Mouse (Mus musculus) stomach, embryonic 16.5 days (tissue): ENCODE measurements around the gene Clcnkb. TPM values are rescaled to one million over a fixed set of nuclear protein-coding genes. Genes with fewer than 3 reads are reported as not detected.

Experiments used
- ATAC-seq: fragments of 200-750 bp; cut with Nextera tagmentation; 2 replicates; pipeline ENCODE4 v1.8.0; 2017; ENCODE audit warnings: moderate number of reproducible peaks, moderate TSS enrichment; ENCODE audit not compliant: insufficient read depth, low FRiP score
- H3K27ac ChIP-seq: fragments of 300-500 bp; sonication (generic); 2 replicates; pipeline ENCODE4 v1.5.1; 2014; ENCODE audit warnings: low read length
- H3K27me3 ChIP-seq: fragments of 300-500 bp; sonication (generic); 2 replicates; pipeline ENCODE4 v1.6.1; 2014; ENCODE audit warnings: low read length, control low read depth, mixed read lengths; ENCODE audit not compliant: control insufficient read depth, insufficient read depth
- H3K36me3 ChIP-seq: fragments of 300-500 bp; sonication (generic); 2 replicates; pipeline ENCODE4 v1.6.1; 2014; ENCODE audit warnings: low read length; ENCODE audit not compliant: control insufficient read depth, insufficient read depth
- H3K4me1 ChIP-seq: fragments of 300-500 bp; sonication (generic); 2 replicates; pipeline ENCODE4 v1.6.1; 2014; ENCODE audit warnings: low read length, control low read depth, mixed read lengths; ENCODE audit not compliant: control insufficient read depth, insufficient read depth
- H3K4me2 ChIP-seq: fragments of 300-500 bp; sonication (generic); 2 replicates; pipeline ENCODE4 v1.6.1; 2014; ENCODE audit warnings: low read depth, low read length, mixed read lengths
- H3K4me3 ChIP-seq: fragments of 300-500 bp; sonication (generic); replicated peaks from 2 replicates; pipeline ENCODE4 v1.5.1; 2014; ENCODE audit warnings: mild to moderate bottlenecking, low read length
- H3K9ac ChIP-seq: fragments of 300-500 bp; sonication (generic); 2 replicates; pipeline ENCODE4 v1.6.1; 2014; ENCODE audit warnings: low read length
- H3K9me3 ChIP-seq: fragments of 300-500 bp; sonication (generic); replicated peaks from 2 replicates; pipeline ENCODE4 v1.6.1; 2016; ENCODE audit warnings: low read length, control low read depth; ENCODE audit not compliant: control insufficient read depth
- WGBS: fragments of 180-500 bp; shearing (Covaris S2); extraction: QIAGEN DNeasy Blood & Tissue Kit; methylation state at CpG from one replicate; pipeline ENCODE4 v1.1.7; 2014; 5-methylcytosine and 5-hydroxymethylcytosine counted together
- polyA plus RNA-seq: library from polyadenylated mRNA; unstranded; fragments of >200 nt; fragmentation: Nextera tagmentation; extraction: Ambion mirVana; gene quantifications from 2 replicates; pipeline ENCODE4 v1.2.1, GENCODE M21; 2015

Clcnkb gene
- polyA plus RNA-seq, 1 experiment from 2014 or later = not detected

DNA sequence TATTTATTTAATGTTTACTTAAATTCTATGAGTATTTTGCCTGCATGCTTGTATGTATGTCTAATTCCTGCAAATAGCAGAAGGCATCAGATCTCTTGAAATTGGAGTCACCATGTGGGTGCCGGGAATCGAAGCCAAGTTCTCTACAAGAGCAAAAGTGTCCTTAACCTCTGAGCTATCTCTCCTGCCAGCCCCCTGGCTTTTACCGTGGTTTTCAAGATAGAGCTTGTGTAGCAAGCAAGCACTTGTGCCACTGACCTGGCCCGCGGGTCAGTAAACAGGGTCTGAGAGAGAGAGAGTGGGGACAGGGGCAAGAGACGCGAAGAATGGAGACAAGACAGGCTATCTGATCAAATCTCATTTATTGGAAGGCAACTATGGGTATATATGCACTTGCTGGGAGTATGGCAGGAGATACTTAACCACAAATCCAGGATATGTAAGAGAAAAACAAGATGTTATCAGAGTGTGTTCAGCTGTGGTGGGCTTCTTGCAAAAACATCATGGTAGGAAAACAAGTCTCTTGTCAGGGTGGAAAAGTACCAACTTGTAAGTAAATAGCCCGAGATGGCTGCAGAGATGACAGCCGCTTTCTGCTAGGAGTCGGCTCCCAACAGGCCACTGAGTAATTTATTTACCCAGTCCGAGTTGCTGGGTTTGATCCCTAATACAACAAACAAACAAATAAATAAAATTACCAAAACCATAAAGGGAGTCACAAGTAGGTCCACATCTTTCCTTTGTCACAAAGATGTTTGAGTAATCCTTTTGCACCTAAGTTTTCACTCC lies 28.0 kb upstream of the Clcnkb start:
- no peak for ATAC-seq
- Histone ChIP-seq H3K27ac (0 out of 2 replicates have a peak overlapping the region, but pooled peaks have one; percentile 26), H3K36me3 (no peaks in the 10 kb centered on the region), H3K4me1 (peaks cover 12% of the 10 kb centered on the region), H3K9ac (peak overlapping the region; percentile 96), H3K4me3 (peak overlapping the region; percentile 97), H3K27me3 (no peaks in the 10 kb centered on the region), H3K9me3 (no peaks in the 10 kb centered on the region), H3K4me2 (peak overlapping the region; percentile 62)
- WGBS = 40% methylated on average over 11 of the region's 11 CpGs

DNA sequence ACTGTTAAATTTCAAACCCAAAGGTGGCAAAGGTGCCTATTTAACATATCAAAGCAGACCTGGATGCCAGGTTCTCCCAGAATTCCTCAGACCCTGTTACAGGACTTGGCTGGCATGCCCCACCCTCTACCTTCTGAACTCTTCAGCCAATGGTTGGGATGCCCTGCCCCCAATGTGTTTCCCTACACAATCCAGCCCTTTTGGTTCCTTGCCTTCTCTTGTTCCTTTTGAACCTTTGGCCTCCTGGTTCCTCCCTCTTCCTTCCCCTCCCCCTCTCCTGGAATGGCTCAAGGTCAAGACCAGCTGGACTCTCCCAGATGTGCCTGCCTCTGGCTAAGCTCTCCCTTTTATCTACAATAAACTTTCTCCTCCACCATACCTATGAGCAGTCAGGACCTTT lies 25.1 kb upstream of the Clcnkb start:
- no peak for ATAC-seq
- peaks cover 7% of the 10 kb centered on the region for H3K4me1 ChIP-seq

DNA sequence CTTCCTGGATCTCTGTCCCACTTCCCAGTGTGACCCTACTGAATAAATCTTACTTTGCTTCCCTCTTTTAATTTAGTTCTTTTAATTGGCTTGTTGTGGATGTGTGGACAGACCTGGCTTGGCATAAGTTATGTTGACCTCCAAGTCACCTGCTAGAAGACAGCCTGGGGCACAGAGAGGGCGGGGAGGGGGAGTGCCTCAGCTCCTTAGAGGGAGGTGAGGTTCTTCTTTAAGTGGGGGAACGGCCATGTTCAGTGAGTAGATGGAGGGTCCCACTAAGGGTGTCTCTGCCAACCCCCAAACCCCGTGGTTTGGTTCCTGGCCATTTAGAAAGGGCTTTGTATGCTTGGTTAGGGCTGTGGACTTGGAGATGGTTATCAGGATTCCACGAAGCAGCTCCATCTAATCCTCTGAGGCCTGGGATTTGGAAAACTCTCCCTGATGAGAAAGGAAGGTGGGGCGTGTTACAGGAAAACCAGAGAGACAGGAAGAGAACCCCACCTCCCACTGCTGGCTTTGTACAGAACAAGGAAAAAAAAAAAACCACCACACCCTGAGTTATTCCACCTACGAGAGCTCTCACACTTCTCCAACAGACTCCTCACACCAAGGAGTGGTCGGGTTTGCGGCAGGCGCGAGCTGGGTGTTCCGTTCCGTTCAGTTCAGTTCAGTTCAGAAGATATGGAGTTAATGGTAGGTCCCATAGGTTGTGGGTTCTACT lies 23.4 kb upstream of the Clcnkb start:
- no peaks in the 10 kb centered on the region for H3K36me3 ChIP-seq
- peak overlapping the region; percentile 50; the same call in 1 of the 2 replicates for H3K27ac ChIP-seq
- H3K4me1 ChIP-seq = no peaks in the 10 kb centered on the region
- no peak overlapping the region for H3K9ac ChIP-seq
- ATAC-seq = no peak
- 68% methylated on average over 12 of the region's 12 CpGs for WGBS
- H3K27me3 ChIP-seq = no peaks in the 10 kb centered on the region
- no peak overlapping the region for H3K4me3 ChIP-seq
- no peak overlapping the region for H3K4me2 ChIP-seq
- H3K9me3 ChIP-seq = no peaks in the 10 kb centered on the region

More for the DNA sequence above, 25.1 kb upstream of the Clcnkb start:
- Histone ChIP-seq H3K36me3 (no peaks in the 10 kb centered on the region), H3K27me3 (no peaks in the 10 kb centered on the region), H3K4me2 (no peak overlapping the region), H3K4me3 (no peak overlapping the region), H3K9me3 (no peaks in the 10 kb centered on the region), H3K9ac (no peak overlapping the region), H3K27ac (no peak overlapping the region)

DNA sequence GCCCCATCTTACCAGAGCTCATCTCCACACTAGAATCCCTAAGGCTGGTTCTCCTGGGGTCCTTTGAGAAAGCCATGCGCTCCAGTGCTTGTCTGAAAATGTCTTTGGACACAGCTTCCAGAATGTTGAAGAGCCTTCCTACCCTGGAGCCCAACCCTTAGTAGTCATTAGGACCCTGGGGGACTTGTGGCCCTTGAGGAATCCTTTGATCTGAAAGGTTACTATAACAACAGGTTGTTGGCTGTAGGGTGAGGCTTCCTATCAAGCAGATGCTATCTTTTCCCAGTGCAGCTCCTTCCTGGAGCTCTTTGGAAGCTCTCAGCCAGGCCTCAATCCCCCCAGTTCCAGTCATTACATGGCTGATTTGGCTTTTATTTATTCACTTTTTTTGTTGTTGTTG lies 20.2 kb upstream of the Clcnkb start, which contains the start of gene Srarp:
Gene Srarp, minus strand, starts transcription at position 132 of the 400 bp plus-strand sequence.
- no peak within 1 kb of the TSS for H3K4me2 ChIP-seq

DNA sequence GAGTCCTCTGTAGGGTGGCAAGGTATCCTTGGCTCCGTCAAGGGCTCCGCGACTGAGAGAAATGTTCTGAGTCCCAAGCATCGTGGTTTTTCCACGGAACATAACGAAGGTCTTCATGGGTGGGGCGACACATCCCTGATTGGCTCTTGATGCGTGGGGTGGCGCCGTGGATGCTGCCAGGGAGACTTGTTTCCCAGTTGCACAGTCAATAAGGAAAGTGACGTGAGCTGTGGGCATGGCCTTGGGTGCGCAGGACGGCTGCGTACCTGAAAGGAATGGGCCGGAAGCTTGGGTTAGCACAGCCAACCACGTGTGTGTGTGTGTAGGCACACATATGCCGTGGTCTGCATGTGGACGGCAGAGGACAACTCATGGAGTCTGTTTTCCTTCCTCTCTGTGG lies 17.4 kb upstream of the Clcnkb start:
- ATAC-seq = no peak
- Histone ChIP-seq H3K9me3 (no peaks in the 10 kb centered on the region), H3K4me3 (no peak overlapping the region), H3K27me3 (no peaks in the 10 kb centered on the region), H3K4me1 (no peaks in the 10 kb centered on the region), H3K9ac (no peak overlapping the region), H3K4me2 (no peak overlapping the region), H3K36me3 (no peaks in the 10 kb centered on the region), H3K27ac (no peak overlapping the region)
- WGBS = 77% methylated on average over 18 of the region's 18 CpGs

More for the DNA sequence above, 20.2 kb upstream of the Clcnkb start, which contains the start of gene Srarp:
- Histone ChIP-seq H3K36me3 (no peaks in the 10 kb centered on the region), H3K4me3 (no peak within 1 kb of the TSS), H3K9me3 (no peaks in the 10 kb centered on the region), H3K27ac (no peak within 1 kb of the TSS), H3K4me1 (no peaks in the 10 kb centered on the region), H3K27me3 (no peaks in the 10 kb centered on the region), H3K9ac (no peak within 1 kb of the TSS)
- no peak for ATAC-seq
- WGBS = 84% methylated on average over 1 of the region's 1 CpGs

DNA sequence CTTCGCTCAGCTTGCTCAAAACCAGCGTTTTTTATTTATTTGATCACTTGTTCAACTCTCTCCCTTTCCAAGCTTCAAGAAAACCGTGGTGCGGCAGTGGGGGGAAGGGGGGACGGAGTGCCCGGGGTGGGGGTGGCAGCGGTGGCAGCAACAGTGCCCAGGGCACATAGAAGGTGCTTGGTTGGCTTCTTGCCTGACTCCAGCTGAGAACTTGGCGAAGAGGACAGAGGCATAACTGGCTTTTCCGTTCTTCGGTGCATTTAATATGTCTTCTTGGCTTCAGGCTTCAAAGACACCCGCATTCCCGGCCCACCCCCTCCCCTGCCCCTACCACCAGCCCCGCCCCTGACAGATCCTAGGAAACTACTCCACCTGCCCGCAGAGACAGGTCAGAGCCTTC lies 16.9 kb upstream of the Clcnkb start:
- no peak overlapping the region for H3K27ac ChIP-seq
- no peaks in the 10 kb centered on the region for H3K9me3 ChIP-seq
- H3K4me3 ChIP-seq = no peak overlapping the region
- H3K4me2 ChIP-seq = no peak overlapping the region
- H3K36me3 ChIP-seq = no peaks in the 10 kb centered on the region
- ATAC-seq = no peak
- H3K27me3 ChIP-seq = no peaks in the 10 kb centered on the region
- no peaks in the 10 kb centered on the region for H3K4me1 ChIP-seq
- H3K9ac ChIP-seq = no peak overlapping the region
- WGBS = 57% methylated on average over 14 of the region's 14 CpGs

DNA sequence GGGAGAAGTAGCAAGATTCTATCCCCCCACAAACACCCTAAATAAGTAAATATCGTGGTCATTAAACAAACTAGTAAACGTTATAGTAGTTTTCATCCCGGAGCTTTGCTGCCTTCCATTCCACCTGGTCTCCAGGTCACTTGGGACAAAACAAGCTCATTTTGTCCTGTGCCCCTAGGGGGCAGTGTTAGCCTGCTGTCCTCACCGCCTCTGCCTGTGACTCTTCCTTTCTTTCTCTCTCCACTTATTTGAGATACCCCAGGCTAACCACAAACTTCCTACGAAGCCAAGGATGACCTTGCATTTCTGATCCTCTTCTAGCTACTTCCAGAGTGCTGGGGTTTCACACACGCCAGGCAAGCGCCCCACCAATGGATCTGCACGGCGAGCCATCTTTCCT lies 15.2 kb upstream of the Clcnkb start:
- 41% methylated on average over 9 of the region's 9 CpGs for WGBS
- no peak for ATAC-seq

DNA sequence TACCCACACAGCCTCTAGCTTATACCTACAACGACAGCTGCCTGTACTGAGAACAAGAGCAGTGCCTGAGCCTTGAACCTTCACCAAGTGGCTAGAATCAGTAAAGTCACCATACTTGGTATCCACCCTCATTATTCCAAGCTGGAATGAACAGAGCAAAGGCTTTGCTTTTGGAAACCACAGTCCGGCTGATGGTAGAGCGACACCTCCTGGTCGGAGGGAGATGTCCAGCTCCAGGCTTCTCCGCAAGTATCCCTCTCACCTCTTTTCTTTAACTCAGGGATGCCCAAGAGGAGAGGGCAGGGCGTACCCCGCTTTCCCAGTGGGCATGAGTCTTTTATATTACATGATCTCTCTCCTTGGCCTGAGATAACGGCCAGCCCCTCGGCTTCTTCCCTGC lies 14.0 kb upstream of the Clcnkb start:
- WGBS = 51% methylated on average over 9 of the region's 9 CpGs

More for the DNA sequence above, 15.2 kb upstream of the Clcnkb start:
- peaks cover 15% of the 10 kb centered on the region for H3K4me1 ChIP-seq
- no peak overlapping the region for H3K4me2 ChIP-seq
- no peak overlapping the region for H3K9ac ChIP-seq
- H3K4me3 ChIP-seq = no peak overlapping the region
- no peaks in the 10 kb centered on the region for H3K36me3 ChIP-seq
- H3K27ac ChIP-seq = no peak overlapping the region
- H3K9me3 ChIP-seq = no peaks in the 10 kb centered on the region
- H3K27me3 ChIP-seq = no peaks in the 10 kb centered on the region

DNA sequence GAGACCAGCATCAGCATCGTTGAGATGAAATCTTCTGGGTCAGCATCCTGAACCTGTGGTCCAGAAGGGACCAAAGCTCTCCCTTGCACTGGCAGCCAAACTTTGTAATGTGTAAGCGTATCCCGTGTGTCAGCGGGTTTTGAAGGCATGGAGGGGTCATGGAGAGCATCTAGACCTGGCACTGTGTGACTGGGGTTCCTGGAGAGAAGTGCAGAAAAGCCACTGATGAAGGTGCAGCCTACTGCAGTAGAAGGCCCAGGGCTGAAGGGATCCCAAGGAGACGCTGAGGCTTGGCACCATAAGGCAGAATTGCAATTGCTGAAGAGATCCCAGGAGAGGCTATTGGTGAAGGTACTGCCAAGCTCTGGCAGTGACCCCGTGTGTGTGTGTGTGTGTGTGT lies 13.6 kb upstream of the Clcnkb start:
- Histone ChIP-seq H3K9ac (no peak overlapping the region), H3K4me1 (peaks cover 18% of the 10 kb centered on the region), H3K27ac (no peak overlapping the region), H3K36me3 (no peaks in the 10 kb centered on the region), H3K27me3 (no peaks in the 10 kb centered on the region), H3K4me2 (no peak overlapping the region), H3K9me3 (no peaks in the 10 kb centered on the region), H3K4me3 (no peak overlapping the region)
- 77% methylated on average over 6 of the region's 6 CpGs for WGBS
- no peak for ATAC-seq

More for the DNA sequence above, 14.0 kb upstream of the Clcnkb start:
- Histone ChIP-seq H3K9ac (no peak overlapping the region), H3K27me3 (no peaks in the 10 kb centered on the region), H3K4me3 (no peak overlapping the region), H3K4me1 (peaks cover 18% of the 10 kb centered on the region), H3K9me3 (no peaks in the 10 kb centered on the region), H3K27ac (no peak overlapping the region), H3K36me3 (no peaks in the 10 kb centered on the region), H3K4me2 (no peak overlapping the region)
- no peak for ATAC-seq
